Comparison of ENCODE assay signal across 8 mouse cellular contexts in genomic region chr4:128609276-128609924, GRCm38 (mm10). TPM values are rescaled to one million over a fixed set of nuclear protein-coding genes. Genes with fewer than 3 reads are reported as not detected.
DNase-seq lines count a peak whose midpoint lies in the region; ATAC-seq and TF ChIP-seq lines count a peak whose summit lies in the region.

No protein-coding gene starts in this region.

- DNase-seq in adrenal gland, adult 2 months = peak; percentile 34
- DNase-seq in adrenal gland, adult 18-20 months (ENCODE audit: low spot score in 2 of 2) = no peak
- no peak for DNase-seq in testis, postnatal 10 days (ENCODE audit: low spot score)
- no peak for DNase-seq in layer of hippocampus, postnatal 10 days (ENCODE audit: low spot score in 2 of 2)
- DNase-seq in spleen, adult 18-20 months = no peak

- no peak for ATAC-seq in limb, embryonic 13.5 days (ENCODE audit: low FRiP score, low read depth)
- ATAC-seq in neural tube, embryonic 15.5 days (ENCODE audit: low FRiP score) = peak; percentile 48

- TF ChIP-seq CTCF in testis, adult 2 months (IDR thresholded peaks at IDR 0.05; ENCODE audit: control insufficient read depth, insufficient read depth, insufficient replicate concordance, low read depth, low read length) = no peak

- no peaks in the 10 kb centered on the region for H3K27me3 ChIP-seq in testis, adult 2 months (ENCODE audit: control insufficient read depth, insufficient read depth, low read length)
- no peaks in the 10 kb centered on the region for H3K27me3 ChIP-seq in limb, embryonic 13.5 days
- no peaks in the 10 kb centered on the region for H3K27me3 ChIP-seq in neural tube, embryonic 15.5 days (replicated peaks)

- peaks cover 2% of the 10 kb centered on the region; the same call in 1 of the 2 replicates for H3K36me3 ChIP-seq in testis, adult 2 months (ENCODE audit: control insufficient read depth, insufficient read depth, low read length)
- peaks cover 4% of the 10 kb centered on the region for H3K36me3 ChIP-seq in limb, embryonic 13.5 days
- H3K36me3 ChIP-seq in neural tube, embryonic 15.5 days = 0 out of 2 replicates have a peak, but pooled peaks cover under 1% of the 10 kb centered on the region

- H3K4me3 ChIP-seq in testis, adult 2 months (ENCODE audit: control insufficient read depth, low read depth, low read length) = peak overlapping the region; percentile 88
- peak overlapping the region; percentile 61 for H3K4me3 ChIP-seq in limb, embryonic 13.5 days
- H3K4me3 ChIP-seq in neural tube, embryonic 15.5 days (replicated peaks) = peak overlapping the region; percentile 59

- WGBS in limb, embryonic 13.5 days = 12% methylated on average over 27 of the region's 27 CpGs
- WGBS in neural tube, embryonic 15.5 days = 10% methylated on average over 25 of the region's 27 CpGs

- peak overlapping the region; percentile 73 for H3K4me2 ChIP-seq in limb, embryonic 13.5 days (replicated peaks)
- peak overlapping the region; percentile 70 for H3K4me2 ChIP-seq in neural tube, embryonic 15.5 days

- peak overlapping the region; percentile 29 for H3K27ac ChIP-seq in testis, adult 2 months (ENCODE audit: control insufficient read depth, insufficient read depth, low read depth, low read length)
- no peak overlapping the region for H3K27ac ChIP-seq in limb, embryonic 13.5 days
- peak overlapping the region; percentile 73 for H3K27ac ChIP-seq in neural tube, embryonic 15.5 days (replicated peaks)

- peak overlapping the region; percentile 71 for H3K9ac ChIP-seq in limb, embryonic 13.5 days
- H3K9ac ChIP-seq in neural tube, embryonic 15.5 days (replicated peaks) = peak overlapping the region; percentile 54

- no peak for TF ChIP-seq POLR2A in testis, adult 2 months (IDR thresholded peaks at IDR 0.05; ENCODE audit: control insufficient read depth, low read depth, low read length)

- H3K9me3 ChIP-seq in limb, embryonic 13.5 days = no peaks in the 10 kb centered on the region
- H3K9me3 ChIP-seq in neural tube, embryonic 15.5 days (replicated peaks) = no peaks in the 10 kb centered on the region

- peaks cover 7% of the 10 kb centered on the region; the same call in 1 of the 2 replicates for H3K4me1 ChIP-seq in testis, adult 2 months (ENCODE audit: control insufficient read depth, insufficient read depth, low read length)
- H3K4me1 ChIP-seq in limb, embryonic 13.5 days = peaks cover 11% of the 10 kb centered on the region
- H3K4me1 ChIP-seq in neural tube, embryonic 15.5 days = peaks cover 23% of the 10 kb centered on the region

RNA-seq across cellular contexts. Expression of gene Zscan20, which starts 0.5 kb away (rescaled TPM):
- total RNA-seq in adrenal gland, adult 2 months (2021) = 1 to 10 TPM; 3.9 to 5.1 TPM
- polyA plus RNA-seq in adrenal gland, adult 2 months (2012; rRNA removed) = 1.4 and 1.6 TPM in 2 replicates
- 1 to 10 TPM; 4.6 to 6.6 TPM for total RNA-seq in adrenal gland, adult 18-20 months (2021)
- 7.5 and 7.7 TPM in 2 replicates for polyA plus RNA-seq in testis, adult 2 months (2012; rRNA removed)
- polyA plus RNA-seq in limb, embryonic 13.5 days (2015; fragmentation: Nextera tagmentation; extraction: Ambion mirVana) = 5.1 and 5.2 TPM in 2 replicates
- 4.3 and 4.5 TPM in 2 replicates for polyA plus RNA-seq in neural tube, embryonic 15.5 days (2015; fragmentation: Nextera tagmentation; extraction: Ambion mirVana)
- total RNA-seq in layer of hippocampus, postnatal 10 days (2021) = 1 to 10 TPM; 5.4 to 7.7 TPM

RNA-seq across cellular contexts. Expression of gene Tlr12, which starts 9.0 kb away (rescaled TPM):
- total RNA-seq in adrenal gland, adult 2 months (2021) = 1 to 10 TPM in 1 of 2 experiments, under 1 TPM in 1; 0.46 to 1.0 TPM
- 0.97 and 1.5 TPM in 2 replicates for polyA plus RNA-seq in adrenal gland, adult 2 months (2012; rRNA removed)
- total RNA-seq in adrenal gland, adult 18-20 months (2021) = 1 to 10 TPM in 1 of 2 experiments, under 1 TPM in 1; 0.53 to 1.9 TPM
- 0.04 and 0.12 TPM in 2 replicates for polyA plus RNA-seq in testis, adult 2 months (2012; rRNA removed)
- polyA plus RNA-seq in limb, embryonic 13.5 days (2015; fragmentation: Nextera tagmentation; extraction: Ambion mirVana) = 0.83 and 1.5 TPM in 2 replicates
- polyA plus RNA-seq in neural tube, embryonic 15.5 days (2015; fragmentation: Nextera tagmentation; extraction: Ambion mirVana) = 2.0 and 3.0 TPM in 2 replicates
- 1 to 10 TPM in 1 of 2 experiments, under 1 TPM in 1; 0.87 to 1.8 TPM for total RNA-seq in layer of hippocampus, postnatal 10 days (2021)

RNA-seq across cellular contexts. Expression of gene Phc2, which starts 45.1 kb away (rescaled TPM):
- 10 to 100 TPM; 72.6 to 91.6 TPM for total RNA-seq in adrenal gland, adult 2 months (2021)
- 84.0 and 89.4 TPM in 2 replicates for polyA plus RNA-seq in adrenal gland, adult 2 months (2012; rRNA removed)
- 10 to 100 TPM; 69.8 to 88.5 TPM for total RNA-seq in adrenal gland, adult 18-20 months (2021)
- polyA plus RNA-seq in testis, adult 2 months (2012; rRNA removed) = 44.6 and 47.8 TPM in 2 replicates
- polyA plus RNA-seq in limb, embryonic 13.5 days (2015; fragmentation: Nextera tagmentation; extraction: Ambion mirVana) = 35.7 and 45.4 TPM in 2 replicates
- polyA plus RNA-seq in neural tube, embryonic 15.5 days (2015; fragmentation: Nextera tagmentation; extraction: Ambion mirVana) = 47.6 and 54.5 TPM in 2 replicates
- 10 to 100 TPM; 81.1 to 82.9 TPM for total RNA-seq in layer of hippocampus, postnatal 10 days (2021)
